Mouse (Mus musculus) spleen, postnatal 36 days (tissue): Measurements from ENCODE around the gene Ccn5.

Experiments
- DNase-seq, 2 experiments: peaks; one replicate each; pipeline ENCODE4 v3.0.0; 2022; ENCODE audit warnings: low spot score in 2 of 2, mixed read lengths in 1 of 2

The Ccn5 gene

GRCm38 (mm10) chr2:163842043-163842442 lies 21.4 kb downstream of the Ccn5 start:
- no peak for DNase-seq

GRCm38 (mm10) chr2:163853461-163853901 lies 32.8 kb downstream of the Ccn5 start, which contains the start of gene Kcnk15:
Kcnk15 (plus strand) TSS chr2:163853651.
- DNase-seq: no peak

GRCm38 (mm10) chr2:163857233-163857632 lies 36.6 kb downstream of the Ccn5 start:
- DNase-seq: no peak

DNA sequence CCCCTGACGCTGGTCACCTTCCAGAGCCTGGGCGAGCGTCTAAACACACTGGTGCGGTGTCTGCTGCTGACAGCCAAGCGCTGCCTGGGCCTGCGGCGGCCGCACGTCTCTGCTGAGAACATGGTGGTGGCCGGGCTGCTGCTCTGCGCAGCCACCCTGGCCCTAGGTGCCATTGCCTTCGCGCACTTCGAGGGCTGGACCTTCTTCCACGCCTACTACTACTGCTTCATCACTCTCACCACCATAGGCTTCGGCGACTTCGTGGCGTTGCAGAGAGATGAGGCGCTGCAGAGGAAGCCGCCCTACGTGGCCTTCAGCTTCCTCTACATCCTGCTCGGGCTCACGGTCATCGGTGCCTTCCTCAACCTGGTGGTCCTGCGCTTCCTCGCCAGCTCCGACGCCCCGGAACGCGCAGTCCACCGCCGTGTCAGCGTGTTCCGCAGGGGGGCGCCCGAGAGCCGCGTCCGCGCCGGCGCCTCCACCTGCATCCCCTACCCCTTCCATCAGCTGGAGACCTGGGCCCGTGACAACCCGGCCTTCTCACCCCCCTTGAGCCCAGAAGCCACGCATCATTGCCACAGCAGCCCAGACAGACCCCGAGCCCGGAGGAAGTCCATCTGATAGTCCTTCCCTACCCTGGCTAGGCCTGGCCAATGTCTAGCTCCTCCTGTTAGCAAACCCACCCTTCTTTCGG lies 37.7 kb downstream of the Ccn5 start:
- DNase-seq: no peak

- DNase-seq: no peak
Measured at GRCm38 (mm10) chr2:163865311-163865710, 44.6 kb downstream of the Ccn5 start.

DNA sequence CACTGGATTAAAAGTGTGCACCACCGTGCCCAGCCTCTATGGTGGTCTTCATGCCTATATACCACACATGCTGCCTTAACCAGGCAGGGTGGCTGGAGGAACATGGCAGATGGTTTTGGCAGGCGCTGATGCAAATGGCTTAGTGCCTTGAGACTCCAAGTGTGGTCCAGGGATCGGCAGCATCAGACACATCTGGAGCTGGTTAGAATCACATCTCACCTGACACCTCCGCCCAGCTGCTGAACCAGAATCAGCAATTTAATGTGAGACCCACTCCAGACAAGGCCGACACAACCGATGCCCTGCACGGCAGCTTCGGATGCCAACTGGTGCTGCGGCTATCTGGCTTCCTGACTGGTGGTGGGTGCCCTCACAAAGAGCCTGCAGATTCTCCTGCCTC lies 45.4 kb downstream of the Ccn5 start:
- DNase-seq: no peak

GRCm38 (mm10) chr2:163869783-163870182 lies 49.1 kb downstream of the Ccn5 start:
- DNase-seq: no peak

DNA sequence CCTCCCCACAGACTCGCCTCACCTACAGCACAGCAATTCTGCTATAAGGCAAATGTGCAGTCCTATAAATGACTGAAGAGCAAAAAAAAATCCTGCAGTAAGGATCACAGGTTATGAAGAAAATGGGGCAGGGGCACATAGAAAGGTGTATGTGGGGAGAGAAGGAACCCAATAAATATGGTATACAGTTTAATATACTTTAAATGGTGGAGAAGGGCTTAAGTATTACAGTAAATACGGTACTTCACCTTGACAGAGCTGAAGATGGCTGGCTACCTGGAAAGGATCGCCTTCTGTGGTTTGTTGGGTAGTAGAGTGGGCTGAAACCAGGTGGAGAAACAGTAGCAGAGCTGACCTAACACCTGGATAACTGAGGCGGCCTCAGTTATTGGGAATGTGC lies 50.6 kb downstream of the Ccn5 start:
- DNase-seq: no peak

GRCm38 (mm10) chr2:163871906-163872305 lies 51.2 kb downstream of the Ccn5 start:
- DNase-seq: no peak

DNA sequence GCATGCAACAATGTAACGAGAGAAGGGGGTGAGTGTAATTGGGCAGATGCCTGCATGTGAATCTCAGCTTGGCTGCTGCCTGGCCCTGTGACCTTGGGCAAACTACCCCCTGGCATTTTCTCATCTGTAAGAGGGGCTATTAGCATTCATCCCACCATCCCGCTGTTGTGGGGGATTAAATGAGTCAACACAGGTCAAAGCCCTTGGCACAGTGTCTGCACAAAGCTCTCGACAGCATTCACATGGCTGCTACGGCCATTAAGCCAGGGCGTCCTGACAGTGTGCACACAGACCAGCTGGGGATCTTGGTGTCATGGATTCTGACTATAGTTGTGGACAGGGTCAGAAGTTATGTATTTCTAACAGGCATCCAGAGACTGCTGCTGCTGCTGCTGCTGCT lies 54.2 kb downstream of the Ccn5 start:
- DNase-seq: no peak

DNA sequence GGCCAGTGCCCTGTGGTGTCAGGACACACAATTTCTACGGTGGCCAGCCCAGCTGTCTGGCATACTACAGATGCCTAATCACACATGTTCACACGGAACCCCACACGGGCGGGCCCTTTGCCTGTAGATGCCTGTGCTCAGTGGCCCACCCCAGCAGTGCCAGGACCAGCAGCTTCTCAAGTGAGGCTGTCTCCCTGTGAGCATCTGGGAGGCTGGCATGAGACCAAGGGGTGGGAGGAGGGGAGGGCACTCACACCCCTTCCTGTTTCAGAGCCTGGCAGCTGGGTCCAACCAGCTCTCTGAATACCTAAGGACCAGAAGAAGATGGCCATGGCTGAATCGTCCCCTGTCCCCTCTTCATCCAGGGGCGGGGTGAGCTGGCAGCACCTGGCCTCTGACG lies 54.8 kb downstream of the Ccn5 start:
- no peak for DNase-seq

- no peak for DNase-seq
Measured at GRCm38 (mm10) chr2:163876830-163877498, 56.3 kb downstream of the Ccn5 start.

DNA sequence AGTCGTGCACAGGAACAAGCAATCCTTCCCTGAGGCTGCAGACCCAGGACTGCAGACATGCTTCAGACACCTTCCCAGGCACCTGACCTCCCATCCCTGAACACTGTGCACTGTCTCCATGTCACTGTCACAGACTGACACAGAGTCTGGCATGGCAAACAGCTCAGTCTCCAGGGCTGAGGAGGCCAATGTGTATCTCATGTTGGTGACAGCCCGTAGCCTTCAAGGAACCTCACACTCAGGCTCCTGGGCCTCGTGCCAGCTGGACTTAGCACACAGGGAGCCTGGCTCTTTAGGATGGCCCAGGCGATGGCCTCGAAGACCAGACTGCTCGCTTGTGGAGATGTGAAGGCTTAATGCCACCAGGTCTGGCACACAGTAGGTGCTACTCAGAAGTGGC lies 60.2 kb downstream of the Ccn5 start:
- DNase-seq: no peak
